Mouse (Mus musculus): ENCODE measurements at regions not wholly inside any gene's neighbourhood (a gene's known extent, or its start where the extent isn't known, plus 50 kb on each side); places are given as distances from the start of the nearest gene placed in this dataset.
A peak's percentile ranks its signal among the peaks of the same experiment; 100 is the strongest.

DNA sequence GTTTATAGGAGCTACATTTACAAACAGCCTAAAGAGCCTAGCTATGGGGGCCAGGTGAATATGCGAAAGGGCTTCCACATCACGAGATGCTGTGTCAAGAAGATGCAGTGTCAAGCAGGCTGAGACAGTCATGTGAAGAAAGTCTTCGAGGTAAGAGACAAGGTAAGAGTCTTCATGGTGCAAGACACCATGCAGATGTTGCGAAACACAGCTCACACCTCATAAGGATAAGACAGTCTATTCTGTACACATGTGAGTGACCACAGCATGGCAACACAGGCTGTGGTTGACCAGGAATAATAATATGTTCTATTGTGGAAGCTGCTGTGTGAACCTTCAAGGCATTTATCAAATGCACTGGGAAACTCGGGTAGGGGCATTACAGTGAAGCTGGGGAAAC is 153.4 kb downstream of the Ttc8 start:
- H3K4me1 ChIP-seq (replicated peaks; ENCODE audit: control insufficient read depth, insufficient read depth, low read length): no peaks in the 10 kb centered on the region
- H3K36me3 ChIP-seq (ENCODE audit: control insufficient read depth, insufficient read depth, low read length): no peaks in the 10 kb centered on the region
- H3K27ac ChIP-seq (ENCODE audit: control insufficient read depth, insufficient read depth, low read length): no peak overlapping the region
- no peak overlapping the region for H3K4me3 ChIP-seq (ENCODE audit: control insufficient read depth, insufficient read depth, low read length)
- no peak for DNase-seq
- H3K27me3 ChIP-seq (ENCODE audit: control insufficient read depth, insufficient read depth, low read length): no peaks in the 10 kb centered on the region
- 84% methylated on average over 5 of the region's 5 CpGs for WGBS
- TF ChIP-seq POLR2A (IDR thresholded peaks at IDR 0.05; ENCODE audit: control insufficient read depth, extremely low read depth, insufficient read depth, low read length, poor library complexity) (no peak), CTCF (IDR thresholded peaks at IDR 0.05; ENCODE audit: borderline replicate concordance, control insufficient read depth, extremely low read depth, insufficient read depth, low read length, poor library complexity) (no peak)

DNA sequence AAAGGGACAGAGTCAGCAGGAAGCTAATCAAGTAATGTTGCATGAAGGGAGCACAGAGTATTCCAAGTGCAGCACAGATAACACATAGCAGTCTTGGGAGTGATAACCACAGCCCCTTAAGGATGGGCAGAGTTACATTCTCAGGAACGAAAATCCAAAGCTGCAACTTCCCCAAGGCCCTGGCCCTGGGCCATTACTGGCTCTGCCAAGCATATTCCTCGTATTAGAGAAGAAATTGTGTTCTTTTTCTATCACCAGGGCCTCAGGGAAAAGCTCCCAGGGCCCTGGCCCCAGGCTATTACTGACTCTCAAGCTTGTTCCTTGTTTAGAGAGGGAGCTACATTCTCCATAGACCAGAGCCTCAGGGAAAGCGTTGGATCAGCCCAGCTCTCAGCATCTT is 157.0 kb downstream of the Ttc8 start:
- no peak for DNase-seq
- Histone ChIP-seq H3K36me3 (ENCODE audit: control insufficient read depth, insufficient read depth, low read length) (no peaks in the 10 kb centered on the region), H3K27ac (ENCODE audit: control insufficient read depth, insufficient read depth, low read length) (no peak overlapping the region), H3K4me1 (replicated peaks; ENCODE audit: control insufficient read depth, insufficient read depth, low read length) (no peaks in the 10 kb centered on the region), H3K27me3 (ENCODE audit: control insufficient read depth, insufficient read depth, low read length) (no peaks in the 10 kb centered on the region), H3K4me3 (ENCODE audit: control insufficient read depth, insufficient read depth, low read length) (no peak overlapping the region)
- WGBS: 72% methylated on average over 3 of the region's 3 CpGs
- TF ChIP-seq CTCF (IDR thresholded peaks at IDR 0.05; ENCODE audit: borderline replicate concordance, control insufficient read depth, extremely low read depth, insufficient read depth, low read length, poor library complexity) (no peak), POLR2A (IDR thresholded peaks at IDR 0.05; ENCODE audit: control insufficient read depth, extremely low read depth, insufficient read depth, low read length, poor library complexity) (no peak)

DNA sequence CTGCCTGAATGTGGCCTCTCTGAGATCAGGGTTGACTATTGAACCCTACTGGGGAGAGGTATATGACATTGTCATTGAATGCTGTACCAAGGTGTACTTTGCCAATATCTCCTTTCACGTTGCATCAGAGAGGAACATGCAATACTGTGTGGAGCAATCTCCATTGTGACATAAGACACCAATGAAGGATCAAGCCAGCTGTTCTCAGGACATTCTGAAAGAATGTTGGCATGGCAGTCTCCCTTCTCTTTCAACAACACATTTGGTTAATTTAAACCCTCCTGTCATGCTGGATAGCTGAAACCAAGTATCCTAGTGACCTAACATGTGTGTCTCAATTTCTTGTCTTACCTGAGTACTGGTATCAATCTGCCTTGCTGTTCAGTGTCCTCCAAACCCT is 159.5 kb downstream of the Ttc8 start:
- H3K36me3 ChIP-seq (ENCODE audit: control insufficient read depth, insufficient read depth, low read length): no peaks in the 10 kb centered on the region
- DNase-seq: no peak
- H3K4me3 ChIP-seq (ENCODE audit: control insufficient read depth, insufficient read depth, low read length): no peak overlapping the region
- H3K4me1 ChIP-seq (replicated peaks; ENCODE audit: control insufficient read depth, insufficient read depth, low read length): no peaks in the 10 kb centered on the region
- H3K27ac ChIP-seq (ENCODE audit: control insufficient read depth, insufficient read depth, low read length): no peak overlapping the region
- 88% methylated on average over 1 of the region's 1 CpGs for WGBS
- TF ChIP-seq CTCF (IDR thresholded peaks at IDR 0.05; ENCODE audit: borderline replicate concordance, control insufficient read depth, extremely low read depth, insufficient read depth, low read length, poor library complexity): no peak
- no peak for TF ChIP-seq POLR2A (IDR thresholded peaks at IDR 0.05; ENCODE audit: control insufficient read depth, extremely low read depth, insufficient read depth, low read length, poor library complexity)
- no peaks in the 10 kb centered on the region for H3K27me3 ChIP-seq (ENCODE audit: control insufficient read depth, insufficient read depth, low read length)

DNA sequence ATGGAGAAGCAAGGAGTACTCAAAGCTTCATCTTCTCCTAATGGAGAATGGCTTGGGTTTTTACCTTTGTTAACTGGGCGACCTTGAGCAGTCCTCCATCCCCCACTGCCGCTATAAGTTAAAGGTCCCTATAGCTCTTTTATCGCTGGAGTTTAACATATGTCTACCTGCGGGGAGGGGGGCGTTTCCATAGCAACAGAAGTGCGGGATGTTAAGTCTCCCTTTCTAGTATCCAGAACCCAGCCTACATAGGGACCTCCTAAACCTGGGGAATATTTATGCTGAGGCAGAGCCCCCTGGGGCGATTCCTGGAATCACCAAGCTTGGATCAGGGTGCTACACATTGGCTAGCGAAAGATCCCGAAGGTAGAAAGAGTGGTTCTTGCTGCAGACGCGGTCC is 163.2 kb downstream of the Ttc8 start:
- no peak for TF ChIP-seq POLR2A (IDR thresholded peaks at IDR 0.05; ENCODE audit: control insufficient read depth, extremely low read depth, insufficient read depth, low read length, poor library complexity)
- no peak for TF ChIP-seq CTCF (IDR thresholded peaks at IDR 0.05; ENCODE audit: borderline replicate concordance, control insufficient read depth, extremely low read depth, insufficient read depth, low read length, poor library complexity)
- no peaks in the 10 kb centered on the region for H3K27me3 ChIP-seq (ENCODE audit: control insufficient read depth, insufficient read depth, low read length)
- WGBS: 59% methylated on average over 11 of the region's 11 CpGs

DNA sequence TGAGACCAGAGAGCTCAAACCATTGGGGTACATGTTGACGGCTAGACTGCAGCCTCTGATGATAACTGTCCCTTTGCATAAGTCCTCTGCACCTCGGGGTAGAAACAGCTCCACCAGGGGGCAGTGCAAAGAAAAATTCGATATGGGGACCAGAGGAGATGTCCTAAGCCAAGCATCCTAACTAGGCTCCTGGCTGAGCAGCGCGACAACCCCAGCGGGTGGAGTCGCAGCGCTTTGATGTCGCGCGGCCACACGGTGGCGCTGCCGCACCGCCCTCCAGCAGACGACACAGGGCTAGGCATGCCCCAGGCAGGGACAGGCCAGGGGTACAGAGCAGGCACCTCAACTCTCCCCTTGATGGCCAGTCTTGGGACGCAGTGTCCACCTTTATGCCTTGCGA is 163.8 kb downstream of the Ttc8 start:
- DNase-seq: peak; percentile 85
- WGBS: 6% methylated on average over 18 of the region's 18 CpGs
- Histone ChIP-seq H3K27me3 (ENCODE audit: control insufficient read depth, insufficient read depth, low read length) (no peaks in the 10 kb centered on the region), H3K36me3 (ENCODE audit: control insufficient read depth, insufficient read depth, low read length) (no peaks in the 10 kb centered on the region), H3K4me1 (replicated peaks; ENCODE audit: control insufficient read depth, insufficient read depth, low read length) (no peaks in the 10 kb centered on the region), H3K27ac (ENCODE audit: control insufficient read depth, insufficient read depth, low read length) (no peak overlapping the region), H3K4me3 (ENCODE audit: control insufficient read depth, insufficient read depth, low read length) (no peak overlapping the region)
- TF ChIP-seq POLR2A (IDR thresholded peaks at IDR 0.05; ENCODE audit: control insufficient read depth, extremely low read depth, insufficient read depth, low read length, poor library complexity) (no peak), CTCF (IDR thresholded peaks at IDR 0.05; ENCODE audit: borderline replicate concordance, control insufficient read depth, extremely low read depth, insufficient read depth, low read length, poor library complexity) (peak; percentile 99)

More for the DNA sequence above, 163.2 kb downstream of the Ttc8 start:
- no peaks in the 10 kb centered on the region for H3K36me3 ChIP-seq (ENCODE audit: control insufficient read depth, insufficient read depth, low read length)
- no peak overlapping the region for H3K27ac ChIP-seq (ENCODE audit: control insufficient read depth, insufficient read depth, low read length)
- DNase-seq: no peak
- no peak overlapping the region for H3K4me3 ChIP-seq (ENCODE audit: control insufficient read depth, insufficient read depth, low read length)
- no peaks in the 10 kb centered on the region for H3K4me1 ChIP-seq (replicated peaks; ENCODE audit: control insufficient read depth, insufficient read depth, low read length)

DNA sequence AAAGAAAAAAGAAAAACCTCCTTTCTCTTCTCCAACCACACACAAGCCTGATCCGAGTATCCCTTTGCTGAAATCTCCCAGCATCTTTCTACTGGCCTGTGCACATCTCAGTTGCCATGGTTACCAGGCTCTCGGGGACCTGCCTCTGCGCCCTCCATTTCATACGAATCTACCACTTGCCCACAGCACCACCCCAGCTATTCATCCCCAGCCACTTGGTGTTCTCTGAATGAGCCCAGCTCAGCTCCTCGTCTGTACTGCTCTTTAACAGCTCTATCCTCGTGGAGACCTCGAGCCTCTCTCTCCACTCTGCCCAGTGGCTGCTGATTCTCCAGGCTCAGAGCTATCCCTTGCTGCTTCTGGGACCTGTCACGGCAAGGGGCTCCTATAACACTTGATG is 166.9 kb downstream of the Ttc8 start:
- WGBS: 89% methylated on average over 8 of the region's 8 CpGs
- Histone ChIP-seq H3K36me3 (ENCODE audit: control insufficient read depth, insufficient read depth, low read length) (no peaks in the 10 kb centered on the region), H3K27me3 (ENCODE audit: control insufficient read depth, insufficient read depth, low read length) (no peaks in the 10 kb centered on the region), H3K27ac (ENCODE audit: control insufficient read depth, insufficient read depth, low read length) (no peak overlapping the region), H3K4me3 (ENCODE audit: control insufficient read depth, insufficient read depth, low read length) (no peak overlapping the region), H3K4me1 (replicated peaks; ENCODE audit: control insufficient read depth, insufficient read depth, low read length) (0 out of 2 replicates have a peak, but pooled peaks cover 4% of the 10 kb centered on the region)
- no peak for DNase-seq
- no peak for TF ChIP-seq CTCF (IDR thresholded peaks at IDR 0.05; ENCODE audit: borderline replicate concordance, control insufficient read depth, extremely low read depth, insufficient read depth, low read length, poor library complexity)
- no peak for TF ChIP-seq POLR2A (IDR thresholded peaks at IDR 0.05; ENCODE audit: control insufficient read depth, extremely low read depth, insufficient read depth, low read length, poor library complexity)

DNA sequence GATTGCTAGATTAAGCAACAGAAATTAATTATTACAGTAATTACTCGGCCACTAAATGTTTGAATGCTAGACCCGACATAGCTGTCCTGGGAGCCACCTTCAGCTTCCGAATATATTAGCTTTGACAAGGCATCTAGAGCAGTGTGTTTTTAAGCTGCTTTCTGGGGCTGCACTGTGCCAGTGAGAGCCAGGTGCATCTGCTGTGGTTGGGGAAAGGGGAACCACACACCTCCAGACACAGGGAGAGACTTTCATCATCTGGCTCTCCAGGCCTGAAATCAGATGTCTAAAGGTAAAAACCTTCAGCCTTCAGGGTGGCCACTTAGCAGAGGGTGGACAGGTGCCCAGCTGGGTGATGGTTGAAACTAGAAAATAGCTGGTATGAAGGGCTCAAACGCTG is 171.4 kb downstream of the Ttc8 start:
- H3K4me1 ChIP-seq (replicated peaks; ENCODE audit: control insufficient read depth, insufficient read depth, low read length): 0 out of 2 replicates have a peak, but pooled peaks cover 4% of the 10 kb centered on the region
- no peak overlapping the region for H3K4me3 ChIP-seq (ENCODE audit: control insufficient read depth, insufficient read depth, low read length)
- H3K27ac ChIP-seq (ENCODE audit: control insufficient read depth, insufficient read depth, low read length): no peak overlapping the region
- no peaks in the 10 kb centered on the region for H3K27me3 ChIP-seq (ENCODE audit: control insufficient read depth, insufficient read depth, low read length)
- no peak for DNase-seq
- TF ChIP-seq POLR2A (IDR thresholded peaks at IDR 0.05; ENCODE audit: control insufficient read depth, extremely low read depth, insufficient read depth, low read length, poor library complexity) (no peak), CTCF (IDR thresholded peaks at IDR 0.05; ENCODE audit: borderline replicate concordance, control insufficient read depth, extremely low read depth, insufficient read depth, low read length, poor library complexity) (no peak)
- 33% methylated on average over 4 of the region's 4 CpGs for WGBS
- no peaks in the 10 kb centered on the region for H3K36me3 ChIP-seq (ENCODE audit: control insufficient read depth, insufficient read depth, low read length)

All from thymus, adult 2 months (tissue).